Mouse (Mus musculus) brown adipose tissue, adult 24 weeks (tissue): ENCODE measurements around the gene Phactr2. TPM values are rescaled to one million over a fixed set of nuclear protein-coding genes. Genes with fewer than 3 reads are reported as not detected.

Experiments
- H3K27ac ChIP-seq: fragments of 200-500 bp; replicated peaks from 2 replicates; pipeline ENCODE4 v1.5.1; 2012; ENCODE audit warnings: low read depth, mild to moderate bottlenecking, low read length
- H3K4me1 ChIP-seq: fragments of 200-500 bp; 2 replicates; pipeline ENCODE4 v1.6.1; 2012; ENCODE audit warnings: low read length, mixed read lengths; ENCODE audit not compliant: control insufficient read depth, insufficient read depth, insufficient read length
- H3K4me3 ChIP-seq: fragments of 200-500 bp; 2 replicates; pipeline ENCODE4 v1.5.1; 2012; ENCODE audit warnings: low read depth, mild to moderate bottlenecking, low read length, moderate library complexity; ENCODE audit not compliant: insufficient read depth
- polyA plus RNA-seq: library from polyadenylated mRNA; stranded (reverse); fragments of >200 nt; gene quantifications from 2 replicates; pipeline ENCODE4 v1.2.4, GENCODE M21; 2012; ENCODE audit not compliant: missing spikeins, insufficient read depth, insufficient read length

Phactr2 gene
- polyA plus RNA-seq, 1 experiment: 15.3 TPM

GRCm38 (mm10) chr10:13270270-13270669 is 203.9 kb downstream of the Phactr2 start:
- Histone ChIP-seq H3K4me3 (no peak overlapping the region), H3K4me1 (no peaks in the 10 kb centered on the region), H3K27ac (no peak overlapping the region)

GRCm38 (mm10) chr10:13259251-13259650 is 215.0 kb downstream of the Phactr2 start:
- H3K27ac ChIP-seq: no peak overlapping the region
- no peaks in the 10 kb centered on the region; the same call in 1 of the 2 replicates for H3K4me1 ChIP-seq
- H3K4me3 ChIP-seq: no peak overlapping the region

DNA sequence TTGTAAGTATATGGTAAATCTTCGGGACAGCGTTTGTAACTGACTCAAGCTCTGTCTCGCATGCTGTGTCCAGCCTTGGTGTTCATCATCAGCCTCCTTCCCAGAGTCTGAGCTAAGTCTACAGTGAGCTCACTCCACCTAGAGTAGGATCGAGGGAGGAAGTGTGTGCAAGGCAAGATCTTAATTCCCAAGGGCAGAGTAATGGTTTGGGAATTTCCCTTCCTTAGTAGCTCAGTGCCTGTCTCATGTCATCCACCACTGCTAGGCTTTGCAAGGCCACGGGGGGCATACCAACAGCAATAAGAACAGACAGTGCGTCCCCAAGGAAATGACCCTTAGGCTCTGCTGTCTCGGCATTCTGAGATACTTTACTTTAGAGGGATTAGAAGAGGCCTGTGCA is 218.0 kb downstream of the Phactr2 start:
- Histone ChIP-seq H3K27ac (no peak overlapping the region), H3K4me3 (no peak overlapping the region), H3K4me1 (no peaks in the 10 kb centered on the region; the same call in 1 of the 2 replicates)

DNA sequence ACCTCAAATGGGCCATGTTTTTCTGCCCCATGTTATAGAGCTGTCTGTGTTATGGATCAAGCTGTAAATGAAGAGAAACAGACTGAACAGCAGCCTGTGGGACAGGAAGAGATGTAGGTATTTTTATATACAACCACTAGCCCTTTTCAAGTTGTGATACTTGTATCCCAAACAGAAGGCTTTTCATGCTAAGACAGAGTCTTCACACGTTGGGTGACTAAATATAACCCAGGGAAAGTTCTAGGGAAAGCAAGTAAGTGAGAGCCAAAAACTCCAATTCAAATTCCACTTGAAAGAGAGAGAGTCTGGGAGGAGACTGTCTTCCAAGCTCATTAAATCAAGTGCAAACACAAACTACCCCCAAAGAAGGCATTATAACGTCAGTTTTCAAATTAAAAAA is 223.9 kb downstream of the Phactr2 start:
- no peak overlapping the region for H3K27ac ChIP-seq
- H3K4me3 ChIP-seq: no peak overlapping the region
- H3K4me1 ChIP-seq: no peaks in the 10 kb centered on the region

DNA sequence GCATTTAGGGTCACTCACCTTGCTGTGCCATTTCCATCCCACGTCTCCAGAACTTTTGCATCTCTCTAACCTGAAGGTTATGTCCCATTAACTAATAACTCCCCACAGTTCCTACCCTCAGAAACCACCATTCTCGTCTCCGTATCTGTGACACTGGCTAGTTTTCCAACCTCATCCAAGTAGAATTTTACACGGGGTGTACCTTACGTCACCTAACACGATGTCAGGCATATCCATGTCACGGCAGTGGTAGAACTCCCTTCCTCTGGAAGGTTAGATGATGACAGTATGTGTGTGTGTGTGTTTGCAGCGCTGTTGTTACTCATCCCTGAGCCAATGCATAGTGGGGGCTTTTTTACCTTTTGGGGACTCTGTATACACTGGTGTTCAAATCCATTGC is 225.1 kb downstream of the Phactr2 start:
- Histone ChIP-seq H3K27ac (no peak overlapping the region), H3K4me3 (no peak overlapping the region), H3K4me1 (no peaks in the 10 kb centered on the region)

- Histone ChIP-seq H3K27ac (no peak overlapping the region), H3K4me1 (no peaks in the 10 kb centered on the region), H3K4me3 (no peak overlapping the region)
Measured at GRCm38 (mm10) chr10:13245714-13246113, 228.5 kb downstream of the Phactr2 start.

GRCm38 (mm10) chr10:13244192-13244591 is 230.0 kb downstream of the Phactr2 start:
- Histone ChIP-seq H3K27ac (no peak overlapping the region), H3K4me1 (no peaks in the 10 kb centered on the region), H3K4me3 (no peak overlapping the region)

DNA sequence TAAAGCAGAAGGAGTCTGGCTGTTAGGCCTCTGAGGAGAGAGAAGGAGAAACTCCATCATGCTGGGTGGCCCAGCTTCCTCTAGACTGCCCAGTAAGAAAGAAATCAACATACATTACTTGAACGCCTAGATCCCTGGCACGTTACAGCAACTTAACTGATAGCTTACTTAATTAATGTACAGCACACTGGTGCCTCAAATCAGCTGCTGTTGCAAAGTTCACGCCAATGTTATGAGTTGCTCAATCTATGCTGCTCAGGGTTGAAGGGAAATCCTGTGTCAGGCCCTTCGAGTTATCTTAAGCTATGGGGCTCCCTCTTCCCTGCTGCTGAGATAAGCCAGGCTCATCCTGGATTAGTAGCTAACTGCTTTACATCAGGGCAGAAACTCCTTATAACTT is 233.8 kb downstream of the Phactr2 start:
- Histone ChIP-seq H3K27ac (no peak overlapping the region), H3K4me1 (no peaks in the 10 kb centered on the region), H3K4me3 (no peak overlapping the region)

- no peak overlapping the region for H3K4me3 ChIP-seq
- no peaks in the 10 kb centered on the region for H3K4me1 ChIP-seq
- H3K27ac ChIP-seq: no peak overlapping the region
Measured at GRCm38 (mm10) chr10:13238188-13238587, 236.0 kb downstream of the Phactr2 start.

DNA sequence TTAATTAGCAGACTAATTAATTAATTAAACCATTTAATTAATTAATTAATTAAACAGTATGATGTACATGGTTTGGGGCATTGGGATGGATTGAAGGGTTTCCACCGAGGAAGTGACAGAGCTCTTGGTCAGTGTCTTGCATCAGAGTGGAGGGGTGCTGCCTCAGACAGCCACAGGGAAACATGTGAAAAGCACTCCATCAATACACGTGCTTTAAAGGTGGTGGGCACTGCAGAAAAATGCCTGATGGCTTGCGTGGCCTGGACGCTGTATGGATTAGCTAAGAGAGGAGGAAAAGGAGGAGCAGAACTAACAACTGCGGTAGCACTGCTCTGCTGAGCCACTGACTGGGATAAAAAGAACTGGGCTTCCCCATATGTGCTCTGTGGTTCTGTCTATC is 237.3 kb downstream of the Phactr2 start:
- no peak overlapping the region for H3K27ac ChIP-seq
- no peaks in the 10 kb centered on the region for H3K4me1 ChIP-seq
- H3K4me3 ChIP-seq: no peak overlapping the region

DNA sequence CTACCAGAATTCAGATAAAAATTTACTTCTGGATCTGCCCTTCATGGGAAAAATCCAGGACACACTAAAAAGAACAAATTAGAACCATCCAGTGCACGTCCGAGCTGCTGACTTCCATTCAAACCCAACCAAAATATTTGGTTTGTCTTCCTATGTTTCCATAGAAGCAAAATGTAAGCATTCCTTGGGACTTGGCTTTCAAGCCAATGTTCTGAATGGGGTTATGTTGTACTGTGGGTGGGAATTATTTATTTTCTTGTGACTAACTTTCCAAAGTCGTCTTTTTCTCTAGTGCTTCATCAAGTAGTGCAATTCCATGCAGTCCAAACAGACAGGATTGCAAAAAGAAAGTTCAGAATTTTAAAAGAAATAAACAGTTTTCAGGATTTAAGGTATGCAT is 239.7 kb downstream of the Phactr2 start:
- H3K27ac ChIP-seq: no peak overlapping the region
- H3K4me3 ChIP-seq: no peak overlapping the region
- no peaks in the 10 kb centered on the region for H3K4me1 ChIP-seq

DNA sequence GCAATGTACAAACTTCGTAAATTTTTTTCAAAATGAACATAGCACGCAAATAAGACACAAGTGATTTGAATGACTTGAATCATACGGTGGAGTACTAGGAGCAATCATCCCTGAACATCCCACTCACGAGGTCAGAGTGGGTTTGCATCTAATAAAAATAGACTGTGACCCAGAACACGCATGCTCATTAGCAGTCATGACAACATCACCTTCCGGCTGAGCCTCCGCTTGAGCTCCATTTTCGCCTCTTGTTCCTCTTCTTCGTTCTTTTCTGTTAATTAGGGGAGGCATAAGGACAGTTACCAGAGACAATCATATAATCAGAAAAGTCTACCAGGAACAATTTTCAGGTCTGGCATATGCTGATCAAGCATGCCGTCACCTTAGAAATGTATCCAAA is 240.3 kb downstream of the Phactr2 start:
- Histone ChIP-seq H3K4me1 (no peaks in the 10 kb centered on the region), H3K27ac (no peak overlapping the region), H3K4me3 (no peak overlapping the region)

GRCm38 (mm10) chr10:13233143-13233622 is 241.0 kb downstream of the Phactr2 start:
- Histone ChIP-seq H3K4me1 (no peaks in the 10 kb centered on the region), H3K27ac (no peak overlapping the region), H3K4me3 (no peak overlapping the region)

DNA sequence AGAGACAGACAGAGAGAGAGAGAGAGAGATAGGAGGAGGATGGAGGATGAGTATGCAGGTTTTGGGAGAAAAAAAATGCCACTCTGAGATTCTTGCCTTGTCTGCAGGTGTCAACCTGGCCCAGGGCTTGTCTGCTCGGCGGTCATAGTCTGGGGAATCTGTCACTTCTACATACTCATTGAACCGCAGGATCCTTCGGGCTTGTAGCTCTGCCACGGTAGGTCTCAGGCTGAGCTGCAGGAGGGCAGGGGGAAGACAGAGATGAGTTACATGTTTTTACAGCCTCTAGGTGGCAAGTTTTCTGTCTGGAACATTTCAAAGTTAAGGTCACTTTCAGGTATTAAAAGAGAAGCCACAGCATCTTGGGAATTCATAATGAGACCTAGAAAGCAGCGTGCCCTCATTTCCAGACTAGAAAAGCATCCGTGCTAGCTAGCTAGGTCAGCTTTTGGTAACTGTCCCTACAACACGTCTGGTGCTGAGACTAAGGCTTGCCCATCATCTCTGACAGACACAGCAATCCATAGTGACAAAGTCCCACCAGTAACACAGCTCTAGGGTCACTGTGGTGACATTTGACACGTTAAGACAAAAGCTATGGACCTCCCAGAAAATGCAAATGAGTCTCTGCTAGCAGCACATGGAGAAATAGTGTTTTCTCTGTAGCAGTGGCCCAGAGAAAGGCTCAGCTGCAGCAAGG is 241.6 kb downstream of the Phactr2 start:
- no peak overlapping the region for H3K27ac ChIP-seq
- H3K4me1 ChIP-seq: no peaks in the 10 kb centered on the region
- H3K4me3 ChIP-seq: no peak overlapping the region

DNA sequence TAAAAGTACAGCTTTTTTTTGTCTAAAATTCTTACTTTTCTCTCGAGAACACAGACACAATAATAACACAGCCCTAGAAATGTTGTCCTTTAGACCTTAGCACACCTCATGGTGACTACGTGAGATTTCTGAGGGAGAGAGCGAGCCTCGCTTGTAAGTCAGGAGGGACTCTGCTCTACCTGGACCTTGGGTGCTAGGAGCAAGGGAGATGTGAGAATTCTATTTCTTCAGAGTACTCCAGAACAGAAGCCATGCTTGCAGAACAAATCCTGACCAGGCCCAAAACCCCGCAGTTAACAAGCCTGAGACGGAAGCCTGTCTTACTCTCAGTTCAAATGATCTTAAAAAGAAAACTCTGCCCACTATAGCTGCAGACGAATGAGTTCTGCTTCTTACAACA is 243.5 kb downstream of the Phactr2 start:
- Histone ChIP-seq H3K4me3 (no peak overlapping the region), H3K4me1 (no peaks in the 10 kb centered on the region), H3K27ac (no peak overlapping the region)

GRCm38 (mm10) chr10:13225377-13226063 is 248.7 kb downstream of the Phactr2 start:
- H3K4me1 ChIP-seq: no peaks in the 10 kb centered on the region
- no peak overlapping the region for H3K4me3 ChIP-seq
- H3K27ac ChIP-seq: no peak overlapping the region
